Mouse (Mus musculus): ENCODE measurements at regions not wholly inside any gene's neighbourhood (a gene's known extent, or its start where the extent isn't known, plus 50 kb on each side); places are given as distances from the start of the nearest gene placed in this dataset.

GRCm38 (mm10) chr8:35235815-35236509 lies 529.6 kb upstream of the Gm19410 start:
- in situ Hi-C loops (cut with MboI, MseI): loop anchor here in 1 of 2 experiments (25.0 kb wide), 1 partner anchor 226 kb away; no protein-coding TSS in a partner anchor

DNA sequence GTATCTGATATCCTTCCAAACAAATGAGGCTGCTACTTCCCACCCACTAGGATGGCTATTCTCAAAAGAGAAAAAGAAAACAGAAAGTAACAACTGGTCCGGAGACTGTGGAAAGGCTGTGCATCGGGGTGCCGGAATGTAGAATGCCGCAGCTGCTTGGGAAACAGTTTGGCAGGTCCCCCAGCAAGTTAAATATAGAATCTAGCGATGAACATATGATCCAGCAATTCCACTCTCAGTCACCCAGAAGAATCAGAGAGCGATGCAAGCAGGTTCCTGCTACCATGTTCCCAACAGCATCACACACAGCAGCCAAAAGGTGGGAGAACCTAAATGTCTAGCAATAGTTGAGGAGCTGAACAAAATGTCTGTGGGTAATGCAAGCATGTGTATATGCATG lies 528.3 kb upstream of the Gm19410 start:
- in situ Hi-C loops (cut with MboI, MseI): loop anchor here in 1 of 2 experiments (25.0 kb wide), 1 partner anchor 225 kb away; no protein-coding TSS in a partner anchor

- in situ Hi-C loops (cut with MboI, MseI): loop anchor here in 1 of 2 experiments (25.0 kb wide), 1 partner anchor 221 kb away; no protein-coding TSS in a partner anchor
These were observed 524.7 kb upstream of the Gm19410 start for GRCm38 (mm10) chr8:35240884-35241283.

GRCm38 (mm10) chr8:35243555-35243954 lies 522.0 kb upstream of the Gm19410 start:
- in situ Hi-C loops (cut with MboI, MseI): loop anchor here in 1 of 2 experiments (25.0 kb wide), 1 partner anchor 219 kb away; no protein-coding TSS in a partner anchor

- in situ Hi-C loops (cut with MboI, MseI): loop anchor here in 1 of 2 experiments (25.0 kb wide), 1 partner anchor 212 kb away; no protein-coding TSS in a partner anchor
These were observed 515.7 kb upstream of the Gm19410 start for GRCm38 (mm10) chr8:35249747-35250375.

GRCm38 (mm10) chr8:35250641-35251040 lies 514.9 kb upstream of the Gm19410 start:
- in situ Hi-C loops (cut with MboI, MseI): no loop called here

DNA sequence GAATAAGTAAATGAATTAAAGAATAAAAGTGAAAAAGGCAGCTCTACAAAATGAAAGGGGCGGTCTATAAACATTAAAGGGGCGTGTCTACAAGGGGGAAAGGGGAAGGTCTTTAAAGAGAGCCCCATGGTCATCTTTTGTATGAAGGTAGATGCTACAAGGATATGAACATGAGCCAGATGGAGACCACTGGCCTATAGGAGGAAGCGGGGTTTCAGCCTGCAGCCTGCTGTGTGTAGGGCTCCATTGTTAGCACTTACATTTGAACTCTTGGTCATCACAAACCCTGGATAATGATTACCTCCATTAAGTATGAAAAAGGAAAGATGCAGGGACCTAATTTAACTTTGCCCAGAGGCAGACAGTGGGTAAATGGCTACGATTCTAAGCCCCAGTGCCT lies 511.6 kb upstream of the Gm19410 start:
- in situ Hi-C loops (cut with MboI, MseI): no loop called here

DNA sequence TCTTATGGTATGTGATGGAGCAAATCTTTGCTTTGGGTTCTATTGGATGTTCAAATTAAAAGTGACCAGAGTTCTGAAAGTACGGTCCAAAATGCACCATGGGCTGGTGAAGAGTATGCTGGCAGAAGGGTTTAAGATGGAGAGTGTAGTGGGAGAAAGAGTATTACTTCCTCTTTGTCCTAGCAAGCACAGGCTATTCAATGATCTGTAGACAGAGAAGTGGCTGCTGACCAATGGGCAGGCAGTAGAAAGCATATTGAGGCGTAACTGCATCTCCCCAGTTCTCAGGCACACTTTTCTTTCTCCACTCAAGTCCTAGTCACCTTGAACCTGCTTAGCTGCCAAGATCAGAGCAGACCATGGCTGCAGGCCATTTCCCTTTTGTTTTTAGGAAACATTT lies 510.3 kb upstream of the Gm19410 start:
- in situ Hi-C loops (cut with MboI, MseI): no loop called here

- in situ Hi-C loops (cut with MboI, MseI): no loop called here
These were observed 508.6 kb upstream of the Gm19410 start for GRCm38 (mm10) chr8:35256958-35257357.

DNA sequence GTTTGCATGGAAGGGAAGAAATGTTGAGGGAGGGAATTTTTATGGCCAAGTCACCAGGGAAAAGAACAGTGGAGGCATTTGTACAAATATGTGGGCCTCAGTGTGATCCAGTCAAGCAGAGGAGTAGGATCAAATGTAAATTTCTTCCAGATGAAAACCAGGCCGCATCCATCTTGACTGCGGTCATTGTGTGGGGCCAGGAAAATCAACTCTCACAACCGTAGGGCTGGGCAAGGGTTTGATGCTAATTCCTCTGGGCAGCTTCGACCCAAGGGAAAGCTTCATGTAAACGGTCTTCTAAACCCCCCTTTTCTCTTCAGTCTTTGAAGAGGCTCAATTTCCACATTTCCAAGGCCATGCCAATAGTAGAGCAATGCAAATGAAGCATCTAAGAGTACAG lies 497.4 kb upstream of the Gm19410 start:
- in situ Hi-C loops (cut with MboI, MseI): no loop called here

- in situ Hi-C loops (cut with MboI, MseI): no loop called here
These were observed 496.6 kb upstream of the Gm19410 start for GRCm38 (mm10) chr8:35268986-35269385.

DNA sequence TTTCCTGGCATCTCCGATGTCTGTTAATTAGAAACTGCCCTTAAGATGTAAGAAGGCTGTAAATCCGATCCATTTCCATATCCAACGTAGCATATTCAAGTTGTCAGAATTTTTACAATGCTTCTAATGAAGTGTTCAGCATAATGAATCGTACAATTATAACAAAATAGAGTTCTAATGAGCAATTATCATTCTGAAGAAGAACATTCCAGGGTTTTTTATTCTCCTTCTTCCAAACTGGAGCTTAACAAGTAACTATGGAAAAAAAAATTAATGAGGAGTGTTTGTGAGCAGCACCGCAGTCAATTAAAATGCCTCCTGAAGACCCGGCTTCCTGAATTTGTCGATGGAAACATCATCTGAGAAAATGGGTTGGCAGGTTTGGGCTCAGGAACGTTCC lies 489.6 kb upstream of the Gm19410 start:
- in situ Hi-C loops (cut with MboI, MseI): loop anchor here in 1 of 2 experiments (5.0 kb wide), 1 partner anchor 96 kb away; no protein-coding TSS in a partner anchor

- in situ Hi-C loops (cut with MboI, MseI): loop anchor here in 1 of 2 experiments (5.0 kb wide), 1 partner anchor 96 kb away; no protein-coding TSS in a partner anchor
These were observed 489.1 kb upstream of the Gm19410 start for GRCm38 (mm10) chr8:35276460-35276859.

DNA sequence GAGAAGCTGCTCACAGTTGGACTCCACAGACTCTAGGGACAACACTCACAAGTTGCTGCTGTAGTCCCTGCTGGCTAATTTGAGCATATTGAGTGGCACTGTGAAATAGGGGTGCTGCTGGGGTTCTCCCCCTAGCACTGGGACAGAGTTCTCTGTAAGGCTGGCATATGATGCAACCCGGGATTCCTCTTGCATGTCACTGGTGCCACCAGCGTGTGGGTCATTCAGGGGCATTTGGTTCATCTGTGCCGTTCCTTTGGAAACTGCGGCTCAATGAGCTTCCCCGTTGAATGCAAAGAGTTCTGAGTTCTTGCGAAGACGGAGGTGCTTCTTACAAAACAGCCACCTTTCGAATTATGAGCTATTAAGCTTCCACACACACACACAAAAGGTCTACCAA lies 486.6 kb upstream of the Gm19410 start:
- in situ Hi-C loops (cut with MboI, MseI): loop anchor here in 1 of 2 experiments (5.0 kb wide), 1 partner anchor 93 kb away; no protein-coding TSS in a partner anchor

GRCm38 (mm10) chr8:35280741-35281140 lies 484.8 kb upstream of the Gm19410 start:
- in situ Hi-C loops (cut with MboI, MseI): loop anchor here in 1 of 2 experiments (10.0 kb wide), 1 partner anchor 1286 kb away; no protein-coding TSS in a partner anchor

GRCm38 (mm10) chr8:35283366-35283765 lies 482.2 kb upstream of the Gm19410 start:
- in situ Hi-C loops (cut with MboI, MseI): loop anchor here in 1 of 2 experiments (10.0 kb wide), 1 partner anchor 1289 kb away; no protein-coding TSS in a partner anchor

- in situ Hi-C loops (cut with MboI, MseI): loop anchor here in 1 of 2 experiments (5.0 to 10.0 kb wide), 2 partner anchors 63 to 1294 kb away; no protein-coding TSS in a partner anchor
These were observed 476.6 kb upstream of the Gm19410 start for GRCm38 (mm10) chr8:35289018-35289417.

- in situ Hi-C loops (cut with MboI, MseI): loop anchor here in 1 of 2 experiments (5.0 to 10.0 kb wide), 2 partner anchors 62 to 1295 kb away; no protein-coding TSS in a partner anchor
These were observed 475.6 kb upstream of the Gm19410 start for GRCm38 (mm10) chr8:35289967-35290366.

- in situ Hi-C loops (cut with MboI, MseI): no loop called here
These were observed 472.0 kb upstream of the Gm19410 start for GRCm38 (mm10) chr8:35293437-35294126.

GRCm38 (mm10) chr8:35296936-35297335 lies 468.7 kb upstream of the Gm19410 start:
- in situ Hi-C loops (cut with MboI, MseI): no loop called here

DNA sequence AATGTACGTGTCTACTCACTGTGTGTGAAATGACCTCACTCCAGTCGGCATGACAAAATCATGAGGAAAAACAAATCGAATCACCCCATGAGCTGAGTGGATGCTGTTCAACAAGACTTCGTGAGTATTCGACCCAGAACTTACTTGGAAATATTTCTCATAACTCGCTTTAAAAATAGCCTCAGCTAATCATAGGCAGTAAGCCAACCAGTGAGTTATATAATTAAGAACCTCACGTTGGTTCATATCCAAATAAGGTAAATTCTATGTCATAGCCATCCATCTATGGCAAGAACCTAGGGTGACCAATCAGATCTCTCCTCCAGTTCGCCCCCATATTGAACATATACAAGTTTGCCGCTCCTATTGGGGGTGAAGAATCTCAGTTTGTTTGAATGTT lies 466.5 kb upstream of the Gm19410 start:
- in situ Hi-C loops (cut with MboI, MseI): no loop called here

Measured in T-helper 17 cell (primary cell).